Mouse (Mus musculus) small intestine, adult 2 months (tissue): Measurements from ENCODE around the gene Atf6b. TPM values are rescaled to one million over a fixed set of nuclear protein-coding genes. Genes with fewer than 3 reads are reported as not detected.
A peak's percentile ranks its signal among the peaks of the same experiment; 100 is the strongest.

Experiments
- H3K27ac ChIP-seq: fragments of 200-500 bp; 2 replicates; pipeline ENCODE4 v1.5.1; 2012; ENCODE audit warnings: low read depth, low read length, control low read depth, inconsistent platforms; ENCODE audit not compliant: insufficient read depth
- H3K27me3 ChIP-seq: fragments of 200-500 bp; 2 replicates; pipeline ENCODE4 v1.6.1; 2012; ENCODE audit warnings: mild to moderate bottlenecking, moderate library complexity, low read length, inconsistent platforms; ENCODE audit not compliant: control insufficient read depth, insufficient read depth
- H3K36me3 ChIP-seq: fragments of 200-500 bp; 2 replicates; pipeline ENCODE4 v1.6.1; 2012; ENCODE audit warnings: mild to moderate bottlenecking, low read length, control low read depth, inconsistent platforms; ENCODE audit not compliant: control insufficient read depth, insufficient read depth
- H3K4me1 ChIP-seq: fragments of 200-500 bp; 2 replicates; pipeline ENCODE4 v1.6.1; 2012; ENCODE audit warnings: low read length, inconsistent platforms, mixed read lengths; ENCODE audit not compliant: control insufficient read depth, insufficient read depth, insufficient read length
- H3K4me3 ChIP-seq: fragments of 200-500 bp; 2 replicates; pipeline ENCODE4 v1.5.1; 2012; ENCODE audit warnings: low read depth, mild to moderate bottlenecking, control low read depth, inconsistent platforms, low read length, moderate library complexity
- CTCF ChIP-seq: fragments of 200-500 bp; IDR thresholded peaks from 2 replicates; pipeline ENCODE4 v1.5.1; 2012; ENCODE audit warnings: low read depth, mild to moderate bottlenecking, control low read depth, inconsistent platforms, low read length, moderate library complexity, mixed read lengths; ENCODE audit not compliant: insufficient replicate concordance, insufficient read length; ENCODE audit errors: extremely low read depth
- POLR2A ChIP-seq: fragments of 200-500 bp; IDR thresholded peaks from 2 replicates; pipeline ENCODE4 v1.6.1; 2012; ENCODE audit warnings: low read depth, mild to moderate bottlenecking, control low read depth, inconsistent platforms, low read length, moderate library complexity
- WGBS: fragments of 180-500 bp; shearing (Covaris S2); methylation state at CpG from one replicate; pipeline ENCODE4 v1.1.7; 2018; 5-methylcytosine and 5-hydroxymethylcytosine counted together
- polyA plus RNA-seq: library from polyadenylated mRNA; depleted of rRNA; stranded (reverse); fragments of >200 nt; gene quantifications from 2 replicates; pipeline ENCODE4 v1.2.3, GENCODE M21; 2012

The Atf6b gene
- polyA plus RNA-seq, 1 experiment = 48.0 TPM

- Histone ChIP-seq H3K4me3 (peak within 1 kb of the TSS; percentile 8; the same call in 1 of the 2 replicates), H3K27ac (no peak within 1 kb of the TSS), H3K36me3 (no peaks in the 10 kb centered on the region), H3K27me3 (peaks cover 34% of the 10 kb centered on the region), H3K4me1 (peaks cover 7% of the 10 kb centered on the region)
- 55% methylated on average over 7 of the region's 7 CpGs for WGBS
- TF ChIP-seq POLR2A (no peak), CTCF (no peak)
Observed at GRCm38 (mm10) chr17:34670235-34670634, 23.3 kb downstream of the Atf6b start, which contains the start of gene Tnxb. Gene Tnxb (plus strand): TSS chr17:34670535.

- 18% methylated on average over 93 of the region's 93 CpGs for whole genome bisulfite sequencing
- Histone ChIP-seq H3K4me3 (peak overlapping the region; percentile 8; the same call in 1 of the 2 replicates), H3K4me1 (peaks cover 7% of the 10 kb centered on the region), H3K27ac (no peak overlapping the region), H3K36me3 (no peaks in the 10 kb centered on the region), H3K27me3 (peaks cover 35% of the 10 kb centered on the region)
- no peak for TF ChIP-seq POLR2A
- no peak for TF ChIP-seq CTCF
Observed at GRCm38 (mm10) chr17:34671151-34672066, 24.5 kb downstream of the Atf6b start.

GRCm38 (mm10) chr17:34672246-34672792 lies 25.4 kb downstream of the Atf6b start:
- TF ChIP-seq CTCF (no peak), POLR2A (no peak)
- peaks cover 7% of the 10 kb centered on the region for H3K4me1 ChIP-seq
- peaks cover 35% of the 10 kb centered on the region for H3K27me3 ChIP-seq
- H3K27ac ChIP-seq = no peak overlapping the region
- no peak overlapping the region for H3K4me3 ChIP-seq
- H3K36me3 ChIP-seq = no peaks in the 10 kb centered on the region
- WGBS = 33% methylated on average over 49 of the region's 49 CpGs

- WGBS = 85% methylated on average over 7 of the region's 7 CpGs
- H3K4me1 ChIP-seq = peaks cover 7% of the 10 kb centered on the region
- H3K27me3 ChIP-seq = peaks cover 39% of the 10 kb centered on the region
- H3K27ac ChIP-seq = no peak overlapping the region
- TF ChIP-seq POLR2A = no peak
- TF ChIP-seq CTCF = no peak
- H3K36me3 ChIP-seq = no peaks in the 10 kb centered on the region
- H3K4me3 ChIP-seq = no peak overlapping the region
Observed at GRCm38 (mm10) chr17:34673139-34673538, 26.2 kb downstream of the Atf6b start.

- H3K27me3 ChIP-seq = peaks cover 39% of the 10 kb centered on the region
- no peaks in the 10 kb centered on the region for H3K36me3 ChIP-seq
- peaks cover 7% of the 10 kb centered on the region for H3K4me1 ChIP-seq
- 55% methylated on average over 11 of the region's 11 CpGs for WGBS
- peak overlapping the region; percentile 46; the same call in 1 of the 2 replicates for H3K27ac ChIP-seq
- no peak for TF ChIP-seq POLR2A
- TF ChIP-seq CTCF = no peak
- no peak overlapping the region for H3K4me3 ChIP-seq
Observed at GRCm38 (mm10) chr17:34674524-34675204, 27.7 kb downstream of the Atf6b start.

GRCm38 (mm10) chr17:34675205-34676092 lies 28.5 kb downstream of the Atf6b start:
- H3K27ac ChIP-seq = peak overlapping the region; percentile 37; the same call in 1 of the 2 replicates
- H3K4me1 ChIP-seq = peaks cover 7% of the 10 kb centered on the region
- TF ChIP-seq POLR2A = no peak
- no peak for TF ChIP-seq CTCF
- no peak overlapping the region for H3K4me3 ChIP-seq
- H3K27me3 ChIP-seq = peaks cover 38% of the 10 kb centered on the region
- no peaks in the 10 kb centered on the region for H3K36me3 ChIP-seq
- 41% methylated on average over 13 of the region's 13 CpGs for WGBS
